Mouse (Mus musculus) lung, postnatal 14 days (tissue): ENCODE measurements around the gene Insrr.

Experiments used
- DNase-seq: peaks from one replicate; pipeline ENCODE4 v3.0.0; 2021

The Insrr gene

GRCm38 (mm10) chr3:87796736-87797334, at the start of gene Insrr:
Gene Insrr, plus strand, starts transcription at chr3:87796951.
- DNase-seq: peak; percentile 60

- no peak for DNase-seq
Observed at GRCm38 (mm10) chr3:87748431-87748830, 48.3 kb upstream of the Insrr start, which contains the start of gene Lrrc71. Gene Lrrc71, minus strand, starts transcription at chr3:87748625.

- peak; percentile 69 for DNase-seq
Observed at GRCm38 (mm10) chr3:87749036-87749435, 47.7 kb upstream of the Insrr start.

GRCm38 (mm10) chr3:87749977-87750376, 46.8 kb upstream of the Insrr start:
- no peak for DNase-seq

- DNase-seq: no peak
Observed at GRCm38 (mm10) chr3:87752567-87752966, 44.2 kb upstream of the Insrr start.

- DNase-seq: no peak
Observed at GRCm38 (mm10) chr3:87753829-87754228, 42.9 kb upstream of the Insrr start.

- DNase-seq: peak; percentile 92
Observed at GRCm38 (mm10) chr3:87755964-87756363, 40.8 kb upstream of the Insrr start.

GRCm38 (mm10) chr3:87756488-87756887, 40.3 kb upstream of the Insrr start:
- no peak for DNase-seq

- DNase-seq: no peak
Observed at GRCm38 (mm10) chr3:87758641-87759040, 38.1 kb upstream of the Insrr start.

- no peak for DNase-seq
Observed at GRCm38 (mm10) chr3:87761408-87762375, 35.1 kb upstream of the Insrr start.

- no peak for DNase-seq
Observed at GRCm38 (mm10) chr3:87763202-87763601, 33.5 kb upstream of the Insrr start.

GRCm38 (mm10) chr3:87763683-87764289, 33.0 kb upstream of the Insrr start:
- peak; percentile 76 for DNase-seq

GRCm38 (mm10) chr3:87764506-87764905, 32.2 kb upstream of the Insrr start:
- DNase-seq: peak; percentile 34

- peak; percentile 67 for DNase-seq
Observed at GRCm38 (mm10) chr3:87765091-87765490, 31.7 kb upstream of the Insrr start.

GRCm38 (mm10) chr3:87765631-87766283, 31.0 kb upstream of the Insrr start:
- no peak for DNase-seq

- DNase-seq: no peak
Observed at GRCm38 (mm10) chr3:87766284-87766667, 30.5 kb upstream of the Insrr start.

- DNase-seq: peak; percentile 39
Observed at GRCm38 (mm10) chr3:87767764-87768163, 29.0 kb upstream of the Insrr start.

GRCm38 (mm10) chr3:87768431-87768830, 28.3 kb upstream of the Insrr start:
- no peak for DNase-seq

GRCm38 (mm10) chr3:87768844-87769243, 27.9 kb upstream of the Insrr start:
- DNase-seq: peak; percentile 90

- no peak for DNase-seq
Observed at GRCm38 (mm10) chr3:87769506-87769905, 27.2 kb upstream of the Insrr start.

GRCm38 (mm10) chr3:87770280-87770679, 26.5 kb upstream of the Insrr start:
- peak; percentile 59 for DNase-seq

- no peak for DNase-seq
Observed at GRCm38 (mm10) chr3:87771088-87771487, 25.7 kb upstream of the Insrr start.

- no peak for DNase-seq
Observed at GRCm38 (mm10) chr3:87778283-87778682, 18.5 kb upstream of the Insrr start.
